Mouse (Mus musculus): Measurements from ENCODE around the gene Crtc1.

The Crtc1 gene

GRCm38 (mm10) chr8:70422722-70423121 is 16.7 kb downstream of the Crtc1 start:
- no peak for DNase-seq (ENCODE audit: low read depth, low spot score)

DNA sequence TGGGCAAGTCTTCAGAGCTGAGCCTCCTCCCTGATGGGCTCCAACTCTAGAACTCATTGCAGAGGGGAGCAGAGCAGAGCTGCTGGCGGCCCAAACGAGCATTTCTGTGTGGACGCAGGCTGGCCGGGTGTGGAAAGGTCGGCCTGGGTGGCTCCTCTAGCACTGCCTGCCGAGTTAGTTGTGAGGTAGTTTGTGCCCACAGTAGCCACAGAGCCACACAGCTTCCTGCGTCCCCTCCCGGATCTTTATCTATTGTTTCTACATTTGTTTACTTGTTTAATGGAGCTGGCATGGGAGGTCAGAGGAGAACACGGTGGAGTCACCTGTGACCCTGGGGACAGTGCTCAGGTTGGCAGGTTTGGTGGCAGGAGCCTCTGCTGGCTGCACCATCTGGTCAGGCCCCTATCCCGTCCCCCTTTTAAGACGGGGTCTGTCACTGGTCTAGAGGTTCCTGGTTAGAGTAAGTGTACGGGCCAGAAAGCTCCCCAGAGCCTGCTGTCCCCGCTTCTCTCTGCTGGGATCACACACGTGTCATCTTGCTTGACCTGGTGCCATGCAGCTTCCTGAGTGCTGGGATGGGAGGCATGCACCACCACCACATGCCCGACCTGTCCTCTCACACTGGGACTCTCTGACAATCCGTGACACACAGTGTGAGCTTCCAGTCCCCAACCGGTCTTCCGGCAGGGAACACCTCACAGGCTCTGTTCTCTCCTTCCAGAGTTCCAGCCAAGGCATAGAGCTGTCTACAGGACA is 17.9 kb downstream of the Crtc1 start:
- DNase-seq (ENCODE audit: low read depth, low spot score), result no peak

DNA sequence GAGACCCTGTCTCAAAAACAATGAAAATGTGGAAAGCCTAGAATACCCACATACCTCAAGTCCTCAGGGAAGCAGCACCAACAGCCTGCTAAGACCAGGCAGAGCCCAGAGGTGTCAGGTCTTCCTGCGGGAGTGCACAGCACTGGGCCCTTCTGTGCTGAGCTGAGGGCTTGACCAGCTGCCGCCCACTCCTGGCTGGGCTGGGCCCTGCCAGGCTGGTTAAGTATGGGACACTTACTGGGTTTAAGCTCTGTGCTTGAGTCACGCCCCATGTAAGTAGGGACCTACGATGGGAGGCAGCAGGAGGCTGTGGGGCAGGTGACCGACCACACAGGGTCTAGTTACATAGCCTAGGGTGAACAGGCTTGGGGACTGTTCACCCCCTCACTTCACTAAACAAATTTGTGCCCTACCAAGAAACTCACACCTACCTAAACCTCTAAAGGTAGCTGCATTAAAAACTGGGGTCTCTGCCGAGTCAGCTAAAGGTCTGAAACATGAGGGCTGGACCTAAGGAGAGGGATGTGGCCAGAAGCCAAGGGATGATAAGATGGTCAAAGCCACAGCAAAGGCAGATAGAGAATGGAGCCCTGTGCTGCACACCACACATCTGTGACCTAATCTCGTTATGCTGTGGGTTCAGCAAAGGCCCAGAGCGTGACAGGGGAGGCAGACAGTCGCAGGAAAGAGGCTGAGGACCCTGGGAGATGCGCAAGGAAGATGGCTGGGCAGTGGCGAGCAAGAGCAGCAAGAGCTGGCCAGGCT is 19.3 kb downstream of the Crtc1 start:
- DNase-seq (ENCODE audit: low read depth, low spot score), result no peak

- DNase-seq (ENCODE audit: low read depth, low spot score), result no peak
Measured at GRCm38 (mm10) chr8:70418954-70419353, 20.4 kb downstream of the Crtc1 start.

GRCm38 (mm10) chr8:70417914-70418313 is 21.5 kb downstream of the Crtc1 start:
- no peak for DNase-seq (ENCODE audit: low read depth, low spot score)

DNA sequence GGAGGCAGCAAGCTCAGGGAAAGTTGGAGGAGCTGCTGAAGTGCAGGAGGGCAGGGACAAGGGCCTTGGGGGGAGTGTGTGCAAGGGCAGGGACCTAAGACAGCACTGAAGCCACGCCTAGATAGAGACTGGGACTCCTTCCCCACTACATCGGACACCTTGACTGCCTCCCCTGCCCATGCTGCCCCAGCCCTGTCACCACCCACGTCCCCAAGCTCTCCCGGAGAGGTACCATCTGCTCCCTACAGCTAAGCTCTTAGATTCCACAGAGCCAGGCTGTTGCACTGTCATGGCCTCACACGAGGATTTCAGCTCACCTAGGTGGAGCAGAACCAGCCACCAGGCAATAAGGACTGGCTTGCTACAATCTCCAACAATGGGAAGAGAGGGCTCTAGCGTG is 22.4 kb downstream of the Crtc1 start:
- DNase-seq (ENCODE audit: low read depth, low spot score), result no peak

DNA sequence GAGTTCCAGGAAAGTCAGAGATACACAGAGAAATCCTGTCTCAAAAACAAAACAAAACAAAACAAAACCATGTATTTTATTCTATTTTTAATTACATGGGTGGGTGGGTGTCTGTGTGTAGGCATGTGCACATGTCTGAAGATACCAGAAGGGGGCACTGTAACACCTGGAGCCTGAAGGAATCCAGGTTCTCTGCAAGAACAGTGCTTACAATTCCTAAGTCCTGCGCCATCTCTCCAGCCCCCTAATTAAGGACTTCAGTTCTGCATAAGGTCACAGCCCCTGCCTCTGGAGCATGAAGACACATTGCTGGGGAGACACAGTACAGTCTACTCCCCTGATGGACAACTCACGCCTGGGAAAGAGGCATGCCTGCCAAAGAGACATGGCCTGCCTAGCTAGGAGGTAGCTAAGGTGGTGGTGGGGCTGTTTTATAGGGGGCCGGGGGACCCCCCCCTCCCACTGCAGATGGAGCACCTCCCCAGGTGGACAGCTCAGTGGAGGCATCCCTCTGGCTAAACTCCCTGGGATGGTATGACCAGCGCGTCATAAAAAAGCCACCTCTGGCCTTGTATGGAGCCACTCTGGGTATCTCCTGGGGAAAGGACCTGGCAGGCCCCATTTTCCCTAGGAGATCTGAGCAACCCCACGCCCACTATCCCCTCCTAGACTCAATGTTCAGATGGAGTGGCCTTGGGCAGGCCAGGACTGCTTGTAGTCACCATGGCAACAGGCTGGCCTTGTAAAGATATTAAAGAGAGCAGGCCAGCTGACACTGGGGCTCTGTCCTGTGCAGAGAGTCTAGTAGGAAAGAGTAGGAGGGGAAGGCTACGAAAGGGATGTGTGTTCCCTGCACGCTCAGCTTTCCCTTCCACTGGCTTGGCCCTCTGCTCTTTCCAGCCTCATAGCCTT is 23.6 kb downstream of the Crtc1 start:
- no peak for DNase-seq (ENCODE audit: low read depth, low spot score)

GRCm38 (mm10) chr8:70414310-70414946 is 25.0 kb downstream of the Crtc1 start:
- DNase-seq (ENCODE audit: low read depth, low spot score), result no peak

GRCm38 (mm10) chr8:70410281-70410680 is 29.1 kb downstream of the Crtc1 start:
- no peak for DNase-seq (ENCODE audit: low read depth, low spot score)

DNA sequence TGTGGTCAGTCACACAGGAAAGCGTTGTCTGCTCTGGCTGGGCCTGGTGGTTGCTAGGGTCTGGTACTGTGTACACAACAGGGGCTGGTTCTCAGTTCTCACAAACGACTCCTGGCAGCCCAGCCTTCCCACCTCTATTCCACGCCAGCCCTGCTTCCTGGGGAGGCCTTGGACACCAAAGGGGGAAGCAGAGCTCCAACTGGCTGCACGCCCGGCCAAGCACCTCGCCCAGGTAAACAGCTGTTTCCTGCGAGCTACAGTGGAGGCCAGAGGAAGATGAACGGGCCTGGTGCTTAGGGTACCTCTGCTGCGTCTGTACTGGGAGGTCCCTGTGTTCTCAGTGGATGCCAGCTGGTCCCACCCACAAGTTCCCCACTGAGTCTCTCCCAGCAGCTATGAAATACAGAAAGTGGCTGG is 29.9 kb downstream of the Crtc1 start:
- DNase-seq (ENCODE audit: low read depth, low spot score), result no peak

GRCm38 (mm10) chr8:70409019-70409418 is 30.4 kb downstream of the Crtc1 start:
- no peak for DNase-seq (ENCODE audit: low read depth, low spot score)

GRCm38 (mm10) chr8:70408301-70408700 is 31.1 kb downstream of the Crtc1 start:
- DNase-seq (ENCODE audit: low read depth, low spot score), result no peak

GRCm38 (mm10) chr8:70406427-70407069 is 32.8 kb downstream of the Crtc1 start:
- DNase-seq (ENCODE audit: low read depth, low spot score), result no peak

GRCm38 (mm10) chr8:70405189-70405588 is 34.2 kb downstream of the Crtc1 start:
- DNase-seq (ENCODE audit: low read depth, low spot score), result no peak

GRCm38 (mm10) chr8:70404212-70404611 is 35.2 kb downstream of the Crtc1 start:
- DNase-seq (ENCODE audit: low read depth, low spot score), result no peak

GRCm38 (mm10) chr8:70397611-70398563 is 41.5 kb downstream of the Crtc1 start:
- DNase-seq (ENCODE audit: low read depth, low spot score), result no peak

GRCm38 (mm10) chr8:70396184-70396583 is 43.2 kb downstream of the Crtc1 start:
- no peak for DNase-seq (ENCODE audit: low read depth, low spot score)

- DNase-seq (ENCODE audit: low read depth, low spot score), result no peak
Measured at GRCm38 (mm10) chr8:70395649-70396048, 43.7 kb downstream of the Crtc1 start.

DNA sequence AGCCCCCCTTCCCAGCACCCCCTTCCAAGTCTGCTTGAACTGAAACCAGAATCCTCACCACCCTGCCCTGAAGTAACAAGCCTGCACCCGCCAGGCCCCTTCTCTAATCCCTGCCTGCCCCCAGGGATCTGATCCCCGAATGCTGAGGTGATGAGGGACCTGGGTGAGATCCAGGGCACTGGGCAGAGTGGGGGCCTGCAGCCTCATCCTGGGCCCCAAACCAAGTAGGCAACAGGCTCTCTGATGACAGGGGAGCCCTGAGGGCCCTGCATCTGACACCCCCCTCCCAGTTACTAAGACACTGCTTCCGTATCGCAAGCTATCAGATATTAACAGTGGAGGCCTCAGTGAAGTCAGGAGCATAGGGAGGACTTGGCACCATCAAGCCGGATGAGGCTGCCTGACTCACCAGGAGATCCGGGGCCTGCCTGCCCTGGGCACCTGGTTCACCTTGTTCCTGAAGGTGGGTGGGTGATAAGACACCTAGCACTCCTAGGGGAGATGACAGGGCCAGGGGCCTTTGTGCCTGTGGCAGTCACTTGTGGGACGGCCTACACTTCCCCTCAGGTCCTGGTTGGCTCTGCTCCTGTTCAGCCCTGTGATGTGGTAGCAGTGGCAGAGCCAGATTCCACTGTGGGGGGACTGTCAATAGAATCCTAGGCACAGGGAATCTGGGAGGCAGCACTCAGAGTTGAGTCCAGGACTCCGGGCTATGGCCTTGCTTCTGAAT is 44.9 kb downstream of the Crtc1 start:
- DNase-seq (ENCODE audit: low read depth, low spot score), result no peak

Data from brain, embryonic 18.5 days (tissue).